Mouse (Mus musculus) gastrocnemius, adult 18-20 months (tissue): ENCODE measurements around the gene G6pc3. TPM values are rescaled to one million over a fixed set of nuclear protein-coding genes. Genes with fewer than 3 reads are reported as not detected.

Experiments
- DNase-seq: peaks from one replicate; pipeline ENCODE4 v3.0.0; 2021; ENCODE audit warnings: low spot score
- microRNA-seq: library from miRNA; unstranded; fragments of <30 nt; microRNA quantifications from one replicate; pipeline ENCODE4 v1.2.0, GENCODE M21; 2021
- total RNA-seq, 2 experiments: library from RNA; stranded (reverse); gene quantifications; 2 replicates each; pipeline ENCODE4 v1.2.3; 2021

The G6pc3 gene
- total RNA-seq, 2 experiments from 2014 or later, result 60.4 to 61.1 TPM

DNA sequence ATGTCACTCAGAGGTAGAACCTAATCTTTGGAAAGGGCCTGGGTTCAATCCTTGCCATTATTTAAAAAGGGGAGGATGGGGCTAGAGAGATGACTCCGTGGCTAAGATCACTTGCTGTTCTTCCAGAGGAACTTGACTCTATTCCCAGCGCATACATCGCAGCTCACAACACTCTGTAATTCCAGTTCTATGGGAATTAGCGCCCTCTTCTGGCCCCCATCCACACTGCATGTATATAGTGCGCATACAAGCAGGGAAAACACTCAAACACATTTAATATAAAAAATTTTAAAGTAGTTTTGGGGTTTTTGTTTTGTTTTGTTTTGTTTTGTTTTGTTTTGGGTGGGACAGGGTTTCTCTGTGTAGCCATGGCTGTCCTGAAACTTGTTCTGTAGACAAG lies 52.5 kb downstream of the G6pc3 start:
- no peak for DNase-seq

Small RNA genes lying within 50 kb of the gene (microRNA-seq; reads per million reads assigned to microRNA genes)
- 2.4 reads per million for gene Mir8101

Other genes with a start within 250 kb of the G6pc3 start
- gene Sost, start 222.6 kb upstream of the G6pc3 start, total RNA-seq, result not detected
- not detected for gene Cfap97d1, start 205.3 kb upstream of the G6pc3 start, total RNA-seq
- gene Dusp3, start 202.6 kb upstream of the G6pc3 start, total RNA-seq, result 100 to 1,000 TPM; 153 to 161 TPM
- gene Mpp3, start 161.2 kb upstream of the G6pc3 start, total RNA-seq, result 10 to 100 TPM; 15.7 to 24.5 TPM
- 10 to 100 TPM; 16.1 to 19.0 TPM for gene Cd300lg, start 148.1 kb upstream of the G6pc3 start, total RNA-seq
- gene Mpp2, start 101.1 kb upstream of the G6pc3 start, total RNA-seq, result 1 to 10 TPM; 1.0 to 1.2 TPM
- gene Ppy, start 88.3 kb upstream of the G6pc3 start, total RNA-seq, result not detected
- gene Pyy, start 81.8 kb upstream of the G6pc3 start, total RNA-seq, result not detected
- not detected for gene Nags, start 44.1 kb upstream of the G6pc3 start, total RNA-seq
- 1 to 10 TPM; 9.3 to 9.8 TPM for gene Tmem101, start 33.2 kb upstream of the G6pc3 start, total RNA-seq
- 100 to 1,000 TPM; 102 to 105 TPM for gene Lsm12, start 4.3 kb upstream of the G6pc3 start, total RNA-seq
- gene Hdac5, start 40.5 kb downstream of the G6pc3 start, total RNA-seq, result 100 to 1,000 TPM in 1 of 2 experiments, 10 to 100 TPM in 1; 73.6 to 104 TPM
- not detected for gene BC030867, start 59.3 kb downstream of the G6pc3 start, total RNA-seq
- 10 to 100 TPM; 86.0 to 97.5 TPM for gene Asb16, start 79.1 kb downstream of the G6pc3 start, total RNA-seq
- 10 to 100 TPM; 14.6 to 15.8 TPM for gene Tmub2, start 95.3 kb downstream of the G6pc3 start, total RNA-seq
- gene Atxn7l3, start 107.0 kb downstream of the G6pc3 start, total RNA-seq, result 10 to 100 TPM in 1 of 2 experiments, 1 to 10 TPM in 1; 9.3 to 13.0 TPM
- gene Ubtf, start 130.1 kb downstream of the G6pc3 start, total RNA-seq, result 10 to 100 TPM; 35.4 to 42.6 TPM
- under 1 TPM in 1 of 2 experiments, not detected in 1; 0.07 TPM for gene Slc4a1, start 176.6 kb downstream of the G6pc3 start, total RNA-seq
- not detected for gene Rundc3a, start 203.8 kb downstream of the G6pc3 start, total RNA-seq
- 10 to 100 TPM; 61.2 to 62.0 TPM for gene Slc25a39, start 218.3 kb downstream of the G6pc3 start, total RNA-seq
- 10 to 100 TPM; 17.1 to 20.7 TPM for gene Grn, start 240.7 kb downstream of the G6pc3 start, total RNA-seq